Mouse (Mus musculus): Measurements from ENCODE around the gene Hexdc. TPM values are rescaled to one million over a fixed set of nuclear protein-coding genes. Genes with fewer than 3 reads are reported as not detected.

Gene Hexdc
- polyA plus RNA-seq, 1 experiment, result 36.9 TPM

DNA sequence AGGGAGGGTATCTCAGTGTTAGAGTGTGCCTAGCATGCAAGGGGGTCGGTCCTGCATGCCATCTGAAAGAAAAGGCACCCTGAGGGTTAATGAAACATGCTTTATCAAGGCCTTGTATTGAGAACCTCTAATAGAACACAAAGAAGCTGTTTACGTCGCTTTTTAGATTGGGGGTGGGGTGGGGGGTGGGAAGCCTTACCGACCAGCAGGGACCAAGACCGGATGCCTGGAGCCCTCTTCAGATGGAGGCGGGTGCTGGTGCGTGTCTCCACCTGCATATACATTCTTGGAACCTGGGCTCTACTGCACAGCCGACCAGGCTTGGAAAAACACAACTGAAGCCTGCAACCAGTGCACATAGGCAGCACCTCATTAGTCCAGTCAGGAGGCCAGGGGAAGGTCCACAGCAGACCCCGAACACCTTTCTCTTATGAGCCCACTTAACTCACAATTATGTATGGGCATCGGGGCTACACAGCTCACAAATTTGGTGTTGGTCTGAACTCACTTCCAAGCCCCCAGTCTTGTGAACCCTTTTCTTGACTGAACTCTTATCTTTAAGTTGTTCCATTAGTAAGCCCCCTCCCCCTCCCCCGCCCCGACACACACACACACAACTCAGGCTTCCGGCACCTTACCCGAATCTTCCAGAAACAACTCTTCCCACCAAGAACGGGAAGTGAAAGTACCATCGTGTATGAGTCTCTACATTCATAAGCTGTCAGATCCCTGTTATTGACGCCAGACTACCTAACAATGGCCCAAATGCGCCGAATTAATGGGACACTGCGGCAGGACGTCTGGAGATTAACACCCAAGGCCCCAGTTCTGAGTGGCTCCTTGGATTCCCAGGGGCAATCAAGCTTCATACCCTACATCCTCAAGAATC, 24.1 kb downstream of the Hexdc start:
- DNase-seq (ENCODE audit: low read depth), result no peak

DNA sequence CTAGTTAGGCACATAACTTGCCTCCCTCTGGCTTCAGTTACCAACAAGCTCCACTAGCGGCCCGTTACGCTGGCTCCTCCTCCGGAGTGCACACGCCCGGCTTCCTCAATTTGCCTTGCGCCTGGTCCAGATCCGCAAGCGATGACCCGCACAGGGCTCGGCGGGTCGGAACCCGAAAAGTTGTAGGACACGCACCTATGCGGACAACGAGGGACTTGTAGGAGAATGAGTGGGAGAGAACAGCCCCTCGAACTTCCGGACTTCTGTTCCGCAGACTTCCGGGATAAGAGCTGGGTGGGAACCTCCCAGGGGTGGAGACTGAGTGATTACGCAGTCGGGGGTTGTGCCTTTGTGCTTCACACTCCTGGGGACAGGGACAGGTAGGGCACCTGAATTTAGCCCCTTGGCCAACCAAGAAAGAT, 24.8 kb downstream of the Hexdc start, which contains the start of gene Cybc1:
Gene Cybc1, minus strand, starts transcription at position 305 of the 422 bp plus-strand sequence.
- DNase-seq (ENCODE audit: low read depth), result peak; percentile 66

DNA sequence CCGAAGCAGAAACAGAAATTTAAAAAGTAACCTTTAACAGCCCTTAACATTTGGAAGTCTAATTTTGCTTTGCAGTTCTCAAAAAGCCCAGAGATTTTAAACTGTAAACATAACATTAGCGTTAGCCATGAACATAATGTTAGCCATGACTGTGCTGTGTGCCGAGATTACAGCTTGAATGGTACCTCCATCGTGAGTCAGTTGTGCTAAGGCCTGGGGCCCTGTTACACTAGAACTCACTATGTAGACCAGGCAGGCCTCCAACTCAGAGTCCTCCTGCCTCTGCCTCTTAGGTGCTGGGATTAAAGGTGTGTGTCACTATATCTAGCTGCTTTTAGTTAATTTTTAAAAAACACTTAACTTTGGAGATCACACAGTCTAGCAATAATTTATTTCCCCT, 27.0 kb downstream of the Hexdc start:
- no peak for DNase-seq (ENCODE audit: low read depth)

DNA sequence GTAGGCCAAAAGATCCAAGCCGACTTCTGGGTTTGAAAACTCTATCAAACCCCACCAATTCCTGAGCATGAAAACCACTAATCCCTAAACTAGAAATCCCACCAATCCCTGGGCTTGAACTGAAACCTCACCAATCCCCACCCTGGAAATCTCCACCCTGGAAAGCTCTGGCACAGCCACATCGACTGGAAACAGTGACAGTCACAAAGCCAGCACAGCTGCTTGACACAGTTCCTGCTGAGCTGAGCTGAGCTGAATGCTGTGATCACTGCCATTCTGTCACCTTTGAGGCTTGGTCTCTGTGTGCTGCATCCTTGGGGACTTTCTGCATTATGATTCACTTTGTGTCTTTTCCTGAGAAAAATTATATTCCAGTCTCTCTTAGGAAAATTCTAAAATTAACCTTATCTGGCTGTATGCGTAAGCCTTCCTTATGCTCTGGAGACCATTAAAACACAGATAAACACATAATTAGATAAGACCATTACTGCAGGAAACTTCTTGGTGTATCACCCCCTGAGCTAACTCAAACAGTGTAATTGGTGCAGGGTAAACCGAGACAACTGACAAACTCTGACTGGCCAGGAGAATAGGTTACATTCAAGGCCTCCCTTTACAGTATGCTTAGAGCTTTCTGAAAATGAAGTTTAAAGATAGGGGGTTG, 27.5 kb downstream of the Hexdc start:
- DNase-seq (ENCODE audit: low read depth), result no peak

DNA sequence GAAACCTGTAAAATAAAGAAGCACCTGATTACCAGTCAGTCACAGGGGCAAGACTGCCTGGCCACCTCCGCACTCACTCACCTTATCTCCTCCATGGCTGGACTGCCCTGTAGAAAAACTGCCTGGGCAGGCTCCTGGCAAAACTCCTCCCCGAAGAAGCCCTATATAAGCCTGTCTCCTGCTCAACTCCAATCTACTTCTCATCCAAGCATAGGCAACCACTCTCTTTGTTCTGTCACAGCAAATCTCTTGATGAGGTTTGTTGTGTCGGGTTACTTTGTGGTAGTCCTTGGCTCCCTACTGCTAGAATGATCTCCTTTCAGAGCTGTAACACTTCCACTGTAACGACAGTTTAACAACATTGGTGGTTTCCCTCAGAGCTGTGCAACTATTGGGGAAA, 28.5 kb downstream of the Hexdc start:
- DNase-seq (ENCODE audit: low read depth), result no peak

DNA sequence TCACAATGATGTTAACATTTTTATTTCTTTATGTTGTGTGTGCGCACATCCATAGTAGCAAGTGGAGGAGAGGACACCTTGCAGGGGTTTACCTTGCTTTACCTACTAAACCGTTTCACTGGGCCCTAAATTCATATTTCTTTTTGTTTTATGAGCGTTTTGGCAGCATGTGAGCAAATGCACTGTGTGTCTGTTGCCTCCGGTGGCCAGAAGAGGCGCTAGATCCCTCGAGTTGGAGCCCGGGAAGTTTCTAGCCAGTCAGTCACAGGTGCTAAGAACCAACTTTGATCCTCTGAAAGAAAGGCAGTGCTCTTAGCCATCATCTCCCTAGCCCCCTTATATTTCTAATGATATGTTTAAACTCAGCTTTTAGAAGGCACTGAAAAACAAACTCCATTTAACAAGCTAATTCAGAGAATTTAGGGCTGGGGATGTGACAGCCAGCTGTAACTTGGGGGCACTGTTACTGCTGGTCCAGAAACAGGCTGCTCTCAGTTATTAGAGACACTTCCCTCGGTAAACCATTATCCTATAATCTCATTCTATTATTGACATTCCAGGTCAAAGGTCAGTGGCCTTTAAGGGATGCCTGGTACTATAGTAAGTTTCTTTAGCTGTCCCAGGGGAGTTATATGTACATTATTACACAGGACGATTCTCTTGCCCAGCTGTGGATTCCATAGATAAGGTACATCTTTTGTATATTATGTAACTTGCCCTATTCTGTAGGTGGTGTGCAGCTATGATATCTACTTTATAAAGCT, 31.4 kb downstream of the Hexdc start:
- DNase-seq (ENCODE audit: low read depth), result no peak

DNA sequence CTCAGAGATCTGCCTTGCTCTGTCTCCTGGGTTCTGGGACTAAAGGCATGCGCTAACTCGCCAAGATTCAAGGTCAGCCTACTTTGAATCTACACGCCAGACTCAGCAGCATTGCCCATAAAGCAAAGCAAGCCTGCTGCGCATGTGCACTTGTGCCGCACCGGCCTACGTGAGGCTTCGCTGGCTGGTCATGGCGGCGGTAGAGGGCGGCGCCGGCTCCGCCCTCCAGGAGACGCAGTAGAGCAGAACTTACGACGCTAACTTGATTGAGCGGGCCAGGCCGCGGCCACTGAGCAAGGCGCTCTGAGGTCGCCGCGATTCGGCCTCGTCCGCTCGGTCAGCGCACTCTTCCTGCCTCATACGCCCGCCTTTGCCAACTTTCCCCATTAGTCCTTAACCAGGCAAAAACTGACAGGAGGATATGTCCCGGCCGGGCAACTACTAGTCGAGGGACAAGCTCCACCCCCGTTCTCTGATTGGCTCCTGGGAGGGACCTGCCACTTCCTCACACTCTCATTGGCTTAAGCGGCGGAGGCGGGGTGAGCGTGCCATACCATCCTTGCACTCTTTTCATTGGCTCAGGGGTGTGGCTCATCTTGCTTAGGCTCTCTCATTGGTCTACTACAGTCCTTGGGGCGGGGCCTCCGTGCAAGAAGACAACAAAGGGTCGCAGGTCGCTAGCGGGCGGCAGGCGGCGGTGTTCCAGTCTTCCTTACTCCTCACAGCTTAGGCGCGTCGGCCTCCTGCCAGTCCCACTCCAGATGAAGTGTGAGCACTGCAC, 32.5 kb downstream of the Hexdc start, which contains the start of gene Narf:
Gene Narf, plus strand, starts transcription at position 690 of the 781 bp plus-strand sequence.
- peak; percentile 93 for DNase-seq (ENCODE audit: low read depth)

DNA sequence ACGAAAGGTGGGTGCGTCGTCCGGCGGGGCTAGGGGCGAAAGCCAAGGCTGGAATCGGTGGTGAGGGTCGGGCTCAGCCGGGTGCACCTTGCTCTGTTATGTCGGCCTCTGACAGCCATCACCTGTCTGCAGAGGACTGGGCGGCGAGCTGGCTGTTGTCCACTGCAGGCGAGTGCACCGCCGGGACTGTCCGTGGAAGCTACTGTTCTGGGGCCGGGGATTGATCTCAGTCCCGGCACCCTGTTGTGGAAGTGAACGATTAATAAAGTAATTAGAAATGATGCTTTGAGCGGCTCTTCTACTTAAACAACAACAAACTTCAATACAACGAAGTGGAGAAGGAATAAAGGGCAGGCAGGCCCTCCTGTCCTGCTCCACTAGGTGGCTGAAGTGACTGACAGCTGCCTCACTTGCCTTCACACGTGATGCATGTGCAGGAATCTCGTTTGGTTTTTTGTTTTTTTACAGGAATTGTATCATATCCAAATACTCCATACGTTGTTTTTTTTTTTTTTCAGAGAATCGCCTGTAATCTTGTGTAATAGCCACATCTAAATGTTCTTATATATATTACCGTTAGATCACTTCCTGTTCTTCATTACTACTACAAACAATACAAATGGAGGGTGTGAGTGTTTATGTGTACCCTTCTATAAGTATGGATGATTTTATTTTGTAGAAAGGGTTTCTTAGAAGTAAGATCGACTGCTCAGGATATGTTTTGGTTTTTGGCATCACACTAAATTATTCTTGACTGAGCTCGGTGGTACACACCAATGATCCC, 33.3 kb downstream of the Hexdc start:
- DNase-seq (ENCODE audit: low read depth), result no peak

DNA sequence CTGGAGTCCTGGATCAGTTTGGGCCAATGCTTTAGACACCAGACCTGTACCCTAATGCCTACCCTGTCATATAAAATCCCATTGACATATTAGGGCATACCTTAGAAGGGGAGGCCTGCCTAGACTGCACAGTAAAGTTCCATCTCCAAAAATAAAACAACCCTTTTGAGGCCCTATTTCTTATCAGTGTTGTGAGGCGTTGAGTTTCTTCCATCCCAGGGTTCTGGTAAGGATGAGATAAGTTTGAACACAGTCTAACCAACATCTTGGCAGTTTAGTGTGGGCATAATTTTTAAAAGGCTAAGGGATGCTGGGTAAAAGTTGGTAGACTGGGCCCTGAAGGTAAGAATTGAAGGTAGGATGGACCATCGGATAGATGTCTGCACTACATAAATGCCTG, 35.4 kb downstream of the Hexdc start:
- no peak for DNase-seq (ENCODE audit: low read depth)

DNA sequence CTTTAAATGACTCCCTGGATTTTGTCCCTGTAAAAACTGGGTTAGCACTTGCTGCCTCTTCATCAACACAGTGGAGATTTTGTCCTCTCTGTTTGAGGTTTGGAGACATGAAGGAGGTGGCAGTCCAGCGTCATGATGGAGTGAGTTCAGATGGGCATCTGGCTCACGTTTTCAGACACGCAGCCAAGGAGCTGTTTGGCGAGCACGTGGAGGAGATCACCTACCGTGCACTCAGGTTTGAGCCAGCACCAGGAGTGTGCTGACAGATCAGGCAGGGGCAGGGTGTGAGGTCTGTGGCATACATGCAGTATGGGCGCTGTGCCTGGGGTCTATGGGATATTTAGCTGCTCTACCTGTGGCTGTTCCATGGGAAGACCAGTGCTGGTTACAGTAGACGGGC, 46.0 kb downstream of the Hexdc start:
- no peak for DNase-seq (ENCODE audit: low read depth)

DNA sequence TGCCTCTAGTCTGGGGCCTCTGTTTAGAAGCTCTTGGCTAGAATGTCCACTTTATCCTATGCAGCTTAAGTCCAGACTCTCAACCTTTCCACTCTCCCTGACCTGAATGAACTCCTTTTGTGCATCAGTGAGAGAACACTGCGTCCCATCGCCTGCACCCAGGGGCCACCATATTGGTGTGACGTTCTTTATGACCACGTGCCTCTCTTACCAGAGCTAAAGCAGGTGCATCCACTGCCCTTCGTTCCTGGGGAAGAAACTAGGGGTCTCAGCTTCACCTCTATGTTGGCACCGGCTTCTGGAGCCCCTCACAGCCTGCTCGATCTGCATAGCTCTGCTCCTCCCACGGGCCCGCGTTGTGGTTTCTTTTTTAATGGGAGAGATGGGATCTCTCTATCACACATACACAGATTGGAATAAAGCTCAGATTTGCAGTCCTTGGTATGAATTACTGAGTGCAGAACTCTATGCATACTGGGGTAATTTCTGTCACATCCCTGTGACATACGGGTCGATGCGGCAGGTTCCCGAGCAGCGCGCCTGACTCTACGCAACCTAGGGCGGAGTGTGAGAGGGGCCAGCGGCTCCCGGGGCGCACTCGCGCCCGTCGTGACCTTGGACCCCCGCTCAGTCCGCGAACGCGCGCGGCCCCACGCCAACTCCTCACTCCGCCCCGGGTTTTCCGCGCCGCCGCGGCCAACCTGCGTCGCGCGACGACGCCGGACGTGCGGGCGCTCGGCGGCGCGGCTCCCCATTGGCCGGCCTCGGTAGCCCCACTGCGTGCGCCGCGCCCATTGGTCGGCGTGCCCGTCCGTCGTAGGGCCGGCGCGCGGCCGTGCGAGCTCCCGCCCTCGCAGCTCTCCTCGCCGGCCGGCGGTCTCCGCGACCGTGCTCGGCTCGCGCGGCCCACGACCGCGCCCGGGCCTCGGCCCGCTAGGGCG, 55.2 kb downstream of the Hexdc start, which contains the start of gene Foxk2:
Gene Foxk2, plus strand, starts transcription at position 831 of the 941 bp plus-strand sequence.
- no peak for DNase-seq (ENCODE audit: low read depth)

DNA sequence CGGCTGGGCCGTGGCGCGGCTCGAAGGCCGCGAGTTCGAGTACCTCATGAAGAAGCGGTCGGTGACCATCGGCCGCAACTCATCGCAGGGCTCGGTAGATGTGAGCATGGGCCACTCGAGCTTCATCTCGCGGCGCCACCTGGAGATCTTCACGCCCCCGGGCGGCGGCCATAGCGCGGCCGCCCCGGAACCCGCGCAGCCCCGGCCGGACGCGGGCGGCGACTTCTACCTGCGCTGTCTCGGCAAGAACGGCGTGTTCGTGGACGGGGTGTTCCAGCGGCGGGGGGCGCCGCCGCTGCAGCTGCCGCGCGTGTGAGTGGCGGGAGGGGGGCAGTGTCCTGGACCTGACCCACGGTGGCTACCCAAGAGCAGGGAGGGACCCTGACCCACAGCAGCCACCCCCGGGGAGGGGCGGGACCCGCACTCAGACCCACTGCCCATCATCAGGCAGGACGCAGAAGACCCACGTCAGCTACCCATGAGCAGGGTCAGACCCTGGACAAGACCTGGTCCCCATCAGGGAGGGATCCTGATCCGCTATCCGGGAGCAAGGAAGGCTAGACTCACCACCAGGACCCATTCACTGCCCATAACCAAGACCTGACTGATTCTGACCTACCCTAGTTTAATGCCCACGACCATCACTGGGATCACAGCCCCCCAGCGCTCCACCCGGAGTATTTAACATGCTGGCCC, 56.1 kb downstream of the Hexdc start:
- no peak for DNase-seq (ENCODE audit: low read depth)

DNA sequence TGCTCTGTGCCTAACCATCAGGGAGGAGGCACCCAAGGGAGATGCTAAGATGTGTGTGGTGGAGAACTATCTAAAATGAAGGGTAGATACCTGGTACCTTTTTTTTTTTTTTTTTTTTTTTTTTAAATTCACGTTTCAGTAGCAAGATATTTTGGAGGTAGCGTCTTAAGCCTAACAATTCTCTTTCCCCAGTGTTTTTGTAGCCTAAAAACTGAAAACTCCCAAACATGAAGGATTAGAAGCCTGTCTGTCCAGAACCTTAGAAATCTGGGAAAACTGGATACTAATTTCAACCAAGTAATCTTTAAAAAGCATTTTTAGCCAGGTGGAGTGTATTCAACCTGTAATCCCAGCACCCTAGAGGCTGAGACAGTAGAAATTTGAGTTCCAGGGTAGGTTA, 56.8 kb downstream of the Hexdc start:
- no peak for DNase-seq (ENCODE audit: low read depth)

Other genes with a start within 250 kb of the Hexdc start
- 85.3 and 94.0 TPM in 2 replicates for gene Csnk1d, start 213.1 kb upstream of the Hexdc start, polyA plus RNA-seq (2012; rRNA removed)
- gene Cd7, start 165.0 kb upstream of the Hexdc start, polyA plus RNA-seq (2012; rRNA removed), result 0.85 and 1.3 TPM in 2 replicates
- gene Sectm1b, start 140.9 kb upstream of the Hexdc start, polyA plus RNA-seq (2012; rRNA removed), result 2.6 and 4.5 TPM in 2 replicates
- 4.4 and 5.8 TPM in 2 replicates for gene Sectm1a, start 123.2 kb upstream of the Hexdc start, polyA plus RNA-seq (2012; rRNA removed)
- gene Tex19.2, start 85.8 kb upstream of the Hexdc start, polyA plus RNA-seq (2012; rRNA removed), result 0.12 and 0.13 TPM in 2 replicates
- gene Tex19.1, start 58.3 kb upstream of the Hexdc start, polyA plus RNA-seq (2012; rRNA removed), result 0.05 and 0.06 TPM in 2 replicates
- 0.14 TPM in 1 of 2 replicates, not detected in the other for gene Uts2r, start 44.2 kb upstream of the Hexdc start, polyA plus RNA-seq (2012; rRNA removed)
- 28.8 and 34.4 TPM in 2 replicates for gene Ogfod3, start 278 bp downstream of the Hexdc start, polyA plus RNA-seq (2012; rRNA removed)
- gene Cybc1, start 24.9 kb downstream of the Hexdc start, polyA plus RNA-seq (2012; rRNA removed), result 27.5 and 40.6 TPM in 2 replicates
- 30.3 and 48.1 TPM in 2 replicates for gene Narf, start 32.8 kb downstream of the Hexdc start, polyA plus RNA-seq (2012; rRNA removed)
- gene Foxk2, start 55.6 kb downstream of the Hexdc start, polyA plus RNA-seq (2012; rRNA removed), result 41.4 and 43.9 TPM in 2 replicates
- 51.3 and 66.2 TPM in 2 replicates for gene Wdr45b, start 150.0 kb downstream of the Hexdc start, polyA plus RNA-seq (2012; rRNA removed)
- 9.2 and 9.4 TPM in 2 replicates for gene Rab40b, start 183.8 kb downstream of the Hexdc start, polyA plus RNA-seq (2012; rRNA removed)
- 9.8 and 13.6 TPM in 2 replicates for gene Fn3krp, start 217.0 kb downstream of the Hexdc start, polyA plus RNA-seq (2012; rRNA removed)
- 1.9 and 2.4 TPM in 2 replicates for gene Fn3k, start 230.5 kb downstream of the Hexdc start, polyA plus RNA-seq (2012; rRNA removed)
- gene Tbcd, start 247.5 kb downstream of the Hexdc start, polyA plus RNA-seq (2012; rRNA removed), result 68.5 and 99.9 TPM in 2 replicates

Measured in gonadal fat pad, adult 2 months (tissue).